ENCODE assay signal across 14 mouse cellular contexts in the genomic region with DNA sequence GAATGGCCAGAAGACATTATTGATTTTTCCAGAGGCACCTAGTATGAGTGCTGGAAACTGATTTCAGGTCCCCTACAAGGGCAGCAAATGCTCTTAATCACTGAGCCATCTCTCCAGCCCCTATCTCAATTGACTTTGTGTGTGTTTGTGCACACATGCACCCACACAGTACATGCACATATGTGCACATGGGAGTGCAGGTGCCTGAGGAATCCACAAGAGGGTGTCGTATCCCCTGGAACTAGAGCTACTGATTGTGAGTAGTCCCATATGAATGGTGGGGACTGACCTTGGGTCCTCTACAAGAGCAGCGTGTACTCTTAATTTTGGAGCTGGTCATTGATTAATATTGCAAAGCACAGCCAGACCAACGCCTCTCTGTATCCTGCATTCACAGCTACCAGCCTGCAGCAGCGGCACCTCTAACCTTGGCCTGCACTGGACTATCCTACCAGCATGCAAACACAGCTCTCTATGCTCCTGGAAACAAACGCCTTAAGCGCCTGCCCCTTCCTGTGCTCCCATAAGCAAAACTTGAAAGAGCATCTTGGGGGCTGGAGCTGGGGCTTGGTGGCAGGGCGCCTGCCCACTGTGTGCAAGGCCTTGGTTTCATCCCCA. TPM values are rescaled to one million over a fixed set of nuclear protein-coding genes. Genes with fewer than 3 reads are reported as not detected.
A peak's percentile ranks its signal among the peaks of the same experiment; 100 is the strongest.
DNase-seq lines count a peak whose midpoint lies in the region; TF ChIP-seq lines count a peak whose summit lies in the region.
"Had no signal": no experiment of that assay in that cellular context is flagged by ENCODE, and none has a peak within 500 bp of the region (broad histone marks: within the 10 kb centered on the region; RNA-seq: fewer than 3 reads in every experiment).

No protein-coding gene starts in this region.

- DNase-seq in gastrocnemius, adult 2 months, result no peak
- no peak for DNase-seq in gastrocnemius, adult 18-20 months (ENCODE audit: low spot score)
- DNase-seq in left cerebral cortex, adult 2 months (ENCODE audit: extremely low spot score in 1 of 2, low spot score in 2 of 2), result no peak
- DNase-seq in left cerebral cortex, adult 11 months (ENCODE audit: low spot score), result no peak
- DNase-seq in thymus, postnatal 4 days, result peak; percentile 34
- no peak for DNase-seq in thymus, postnatal 0 days (ENCODE audit: low spot score)
- DNase-seq in layer of hippocampus, adult 11-12 months (ENCODE audit: low spot score), result no peak
- DNase-seq in right cerebral cortex, postnatal 25 days, result no peak
- DNase-seq: cerebellum, postnatal 36 days had no signal

- H3K27ac ChIP-seq in gastrocnemius, adult 2 months, result peak overlapping the region; percentile 77
- peak overlapping the region; percentile 51 for H3K27ac ChIP-seq in left cerebral cortex, adult 2 months
- H3K27ac ChIP-seq: heart, embryonic 10.5 days; intestine, embryonic 15.5 days had no signal

- H3K4me3 ChIP-seq in gastrocnemius, adult 2 months, result peak overlapping the region; percentile 51
- H3K4me3 ChIP-seq in left cerebral cortex, adult 2 months, result no peak overlapping the region
- H3K4me3 ChIP-seq: heart, embryonic 10.5 days; intestine, embryonic 15.5 days had no signal

- peak; percentile 36; the same call in 1 of the 2 replicates for TF ChIP-seq CTCF in gastrocnemius, adult 2 months (IDR thresholded peaks at IDR 0.05)
- peak; percentile 31 for TF ChIP-seq CTCF in left cerebral cortex, adult 2 months (IDR thresholded peaks at IDR 0.05)

- intact Hi-C loops in gastrocnemius, adult 2 months (cut with DNase I), result no loop called here
- intact Hi-C loops in left cerebral cortex, adult 2 months (cut with DNase I), result no loop called here

RNA-seq across cellular contexts. Expression of a gene that starts 14.8 kb away (rescaled TPM):
- total RNA-seq in gastrocnemius, adult 2 months (2021), result not detected
- not detected for total RNA-seq in gastrocnemius, adult 18-20 months (2021)
- not detected for total RNA-seq in left cerebral cortex, adult 2 months (2021)
- polyA plus RNA-seq in thymus, postnatal 0 days (2015; fragmentation: Nextera tagmentation; extraction: Ambion mirVana), result not detected in 2 replicates
- total RNA-seq: left cerebral cortex, adult 8-10 months had no signal
- polyA plus RNA-seq: heart, embryonic 10.5 days; intestine, embryonic 15.5 days; liver, embryonic 16.5 days; small intestine, adult 2 months had no signal

RNA-seq across cellular contexts. Expression of a gene that starts 32.1 kb away (rescaled TPM):
- total RNA-seq in gastrocnemius, adult 2 months (2021), result 10 to 100 TPM; 43.2 to 54.0 TPM
- total RNA-seq in gastrocnemius, adult 18-20 months (2021), result 10 to 100 TPM; 38.8 to 50.3 TPM
- total RNA-seq in left cerebral cortex, adult 2 months (2021), result 100 to 1,000 TPM; 109 to 121 TPM
- polyA plus RNA-seq in thymus, postnatal 0 days (2015; fragmentation: Nextera tagmentation; extraction: Ambion mirVana), result 77.4 and 84.3 TPM in 2 replicates
